In genomic region chr14:47004161-47004560, GRCm38 (mm10) we compare ENCODE assay signal across 9 mouse cellular contexts.
DNase-seq lines count a peak whose midpoint lies in the region; ATAC-seq and TF ChIP-seq lines count a peak whose summit lies in the region.
"Had no signal": no experiment of that assay in that cellular context is flagged by ENCODE, and none has a peak within 500 bp of the region (broad histone marks: within the 10 kb centered on the region; RNA-seq: fewer than 3 reads in every experiment).

No protein-coding gene starts in this region.

- no peak for ATAC-seq in hindbrain, embryonic 11.5 days (ENCODE audit: low FRiP score)
- ATAC-seq in hematopoietic stem cell, adult 5-6 weeks (replicated peaks in 1 of 2; ENCODE audit: insufficient read depth in 1 of 2, low FRiP score in 2 of 2, low TSS enrichment in 1 of 2, low read depth in 1 of 2, poor library complexity in 2 of 2, severe bottlenecking in 2 of 2), result peak; percentile 43 to 57; a peak in 2 of 4 replicates
- ATAC-seq in stomach, postnatal 0 days (ENCODE audit: low FRiP score, low TSS enrichment), result no peak
- ATAC-seq in forebrain, embryonic 14.5 days, result no peak

- no peaks in the 10 kb centered on the region for H3K4me1 ChIP-seq in hindbrain, embryonic 11.5 days (replicated peaks; ENCODE audit: control insufficient read depth, insufficient read depth, low read length)
- peaks cover 11% of the 10 kb centered on the region for H3K4me1 ChIP-seq in hindbrain, embryonic 10.5 days (replicated peaks)
- no peaks in the 10 kb centered on the region; the same call in 1 of the 2 replicates for H3K4me1 ChIP-seq in stomach, postnatal 0 days (replicated peaks; ENCODE audit: control insufficient read depth, insufficient read depth)
- peaks cover 6% of the 10 kb centered on the region; the same call in 1 of the 2 replicates for H3K4me1 ChIP-seq in forebrain, embryonic 14.5 days (ENCODE audit: control insufficient read depth, insufficient read depth, low read length)

- no peak for TF ChIP-seq EP300 in stomach, postnatal 0 days (optimal IDR thresholded peaks at IDR 0.05)

- no peaks in the 10 kb centered on the region for H3K27me3 ChIP-seq in hindbrain, embryonic 11.5 days (ENCODE audit: control insufficient read depth, insufficient read depth, low read length)
- H3K27me3 ChIP-seq in hindbrain, embryonic 10.5 days (ENCODE audit: insufficient read depth, poor library complexity, severe bottlenecking), result no peaks in the 10 kb centered on the region
- no peaks in the 10 kb centered on the region for H3K27me3 ChIP-seq in stomach, postnatal 0 days (ENCODE audit: control insufficient read depth, insufficient read depth, low read length)
- no peaks in the 10 kb centered on the region for H3K27me3 ChIP-seq in forebrain, embryonic 14.5 days (replicated peaks; ENCODE audit: control insufficient read depth, insufficient read depth, low read length)
- H3K27me3 ChIP-seq: neural tube, embryonic 13.5 days had no signal

- H3K36me3 ChIP-seq in hindbrain, embryonic 11.5 days (ENCODE audit: control insufficient read depth, insufficient read depth, low read length), result no peaks in the 10 kb centered on the region
- no peaks in the 10 kb centered on the region for H3K36me3 ChIP-seq in hindbrain, embryonic 10.5 days
- H3K36me3 ChIP-seq in stomach, postnatal 0 days (ENCODE audit: control insufficient read depth, insufficient read depth, low read length), result no peaks in the 10 kb centered on the region
- H3K36me3 ChIP-seq in forebrain, embryonic 14.5 days (ENCODE audit: control insufficient read depth, insufficient read depth, low read length), result no peaks in the 10 kb centered on the region
- H3K36me3 ChIP-seq: neural tube, embryonic 13.5 days had no signal

- H3K9me3 ChIP-seq in hindbrain, embryonic 11.5 days (ENCODE audit: control insufficient read depth, low read length), result no peaks in the 10 kb centered on the region
- no peaks in the 10 kb centered on the region for H3K9me3 ChIP-seq in hindbrain, embryonic 10.5 days
- no peaks in the 10 kb centered on the region for H3K9me3 ChIP-seq in stomach, postnatal 0 days (ENCODE audit: control insufficient read depth, low read length)
- H3K9me3 ChIP-seq in forebrain, embryonic 14.5 days (replicated peaks; ENCODE audit: control insufficient read depth, low read length), result no peaks in the 10 kb centered on the region
- H3K9me3 ChIP-seq: neural tube, embryonic 13.5 days had no signal

- peak; percentile 68 for TF ChIP-seq CTCF in stomach, postnatal 0 days (IDR thresholded peaks at IDR 0.05; ENCODE audit: low read depth)

- no peak overlapping the region for H3K4me3 ChIP-seq in hindbrain, embryonic 11.5 days (ENCODE audit: low read depth, low read length)
- no peak overlapping the region for H3K4me3 ChIP-seq in hindbrain, embryonic 10.5 days
- H3K4me3 ChIP-seq in stomach, postnatal 0 days (ENCODE audit: low read depth, low read length), result no peak overlapping the region
- no peak overlapping the region for H3K4me3 ChIP-seq in forebrain, embryonic 14.5 days (ENCODE audit: low read depth, low read length)
- H3K4me3 ChIP-seq: neural tube, embryonic 13.5 days had no signal

- 32% methylated on average over 3 of the region's 3 CpGs for WGBS in hindbrain, embryonic 11.5 days
- WGBS in hindbrain, embryonic 10.5 days, result 44% methylated on average over 3 of the region's 3 CpGs
- WGBS in stomach, postnatal 0 days, result 27% methylated on average over 3 of the region's 3 CpGs
- 24% methylated on average over 3 of the region's 3 CpGs for WGBS in forebrain, embryonic 14.5 days

- DNase-seq in hindbrain, embryonic 11.5 days (ENCODE audit: low spot score), result peak; percentile 40
- DNase-seq in hindbrain, embryonic 10.5 days (ENCODE audit: low spot score), result no peak
- DNase-seq in A20 (ENCODE audit: low read depth, low spot score), result peak; percentile 19
- peak; percentile 55 for DNase-seq in R1 (ENCODE audit: low read depth, low spot score)
- DNase-seq in stomach, postnatal 0 days (ENCODE audit: low spot score), result no peak
- DNase-seq in T-cell, adult 2 months (ENCODE audit: low spot score), result no peak
- no peak for DNase-seq in forebrain, embryonic 14.5 days (ENCODE audit: low spot score)

- no peak overlapping the region for H3K4me2 ChIP-seq in hindbrain, embryonic 11.5 days (replicated peaks; ENCODE audit: low read depth, low read length)
- H3K4me2 ChIP-seq in stomach, postnatal 0 days (replicated peaks; ENCODE audit: low read depth), result no peak overlapping the region
- no peak overlapping the region for H3K4me2 ChIP-seq in forebrain, embryonic 14.5 days (ENCODE audit: low read length)
- H3K4me2 ChIP-seq: neural tube, embryonic 13.5 days had no signal

- no peak overlapping the region for H3K9ac ChIP-seq in hindbrain, embryonic 11.5 days (ENCODE audit: low read depth, low read length)
- H3K9ac ChIP-seq in stomach, postnatal 0 days (ENCODE audit: low read length), result no peak overlapping the region
- H3K9ac ChIP-seq in forebrain, embryonic 14.5 days (ENCODE audit: low read length), result no peak overlapping the region
- H3K9ac ChIP-seq: neural tube, embryonic 13.5 days had no signal

- H3K27ac ChIP-seq in hindbrain, embryonic 11.5 days (ENCODE audit: low read depth, low read length), result no peak overlapping the region
- H3K27ac ChIP-seq in hindbrain, embryonic 10.5 days, result no peak overlapping the region
- no peak overlapping the region for H3K27ac ChIP-seq in stomach, postnatal 0 days (replicated peaks)
- no peak overlapping the region for H3K27ac ChIP-seq in forebrain, embryonic 14.5 days (ENCODE audit: low read depth, low read length)
- H3K27ac ChIP-seq: neural tube, embryonic 13.5 days had no signal

Comparison
In these comparisons a context has a peak if more than half of its experiments do, and no peak if none do; other contexts are left out.
1. DNase-seq: peak in hindbrain, embryonic 11.5 days (single experiment), A20 (single experiment) and R1 (single experiment); none in hindbrain, embryonic 10.5 days (single experiment), stomach, postnatal 0 days (single experiment), T-cell, adult 2 months (single experiment) and forebrain, embryonic 14.5 days (single experiment).
2. ATAC-seq: peak in hematopoietic stem cell, adult 5-6 weeks (2 of 2); none in hindbrain, embryonic 11.5 days (single experiment), stomach, postnatal 0 days (single experiment) and forebrain, embryonic 14.5 days (single experiment).